Mouse (Mus musculus): Measurements from ENCODE around the gene Gab1.

- TF ChIP-seq POLR2A (IDR thresholded peaks at IDR 0.05; ENCODE audit: insufficient read depth, low read depth, low read length) (no peak), CTCF (IDR thresholded peaks at IDR 0.05; ENCODE audit: insufficient read depth, low read depth, low read length) (no peak)
Observed at GRCm38 (mm10) chr8:80821367-80822225, 58.7 kb downstream of the Gab1 start.

Measured in olfactory bulb, adult 2 months (tissue).